26 mouse cellular contexts compared by ENCODE assay signal in genomic region chr7:114129281-114129680, GRCm38 (mm10). TPM values are rescaled to one million over a fixed set of nuclear protein-coding genes. Genes with fewer than 3 reads are reported as not detected.
DNase-seq lines count a peak whose midpoint lies in the region; ATAC-seq and TF ChIP-seq lines count a peak whose summit lies in the region.
"Had no signal": no experiment of that assay in that cellular context is flagged by ENCODE, and none has a peak within 500 bp of the region (broad histone marks: within the 10 kb centered on the region; RNA-seq: fewer than 3 reads in every experiment).

No protein-coding gene starts in this region.

- no peak for DNase-seq in midbrain, postnatal 0 days (ENCODE audit: low spot score)
- no peak for DNase-seq in midbrain, embryonic 14.5 days
- DNase-seq in ZHBTc4 (ENCODE audit: low read depth, low spot score), result peak; percentile 78
- DNase-seq in left cerebral cortex, adult 18-20 months (ENCODE audit: low spot score in 2 of 2), result no peak
- DNase-seq in Muller cell, postnatal 12 days (ENCODE audit: inconsistent ontology term), result no peak
- DNase-seq: adrenal gland, adult 8-10 months; cerebellum, adult 11-12 months; cerebellum, postnatal 14 days; heart, postnatal 36 days; kidney, adult 8-10 months; kidney, postnatal 14 days; retina, postnatal 1 day; right cerebral cortex, postnatal 25 days; spleen, adult 18-20 months; thymus, postnatal 14 days had no signal

- H3K4me3 ChIP-seq in intestine, postnatal 0 days (ENCODE audit: low read depth, low read length), result no peak overlapping the region
- no peak overlapping the region for H3K4me3 ChIP-seq in intestine, embryonic 15.5 days (replicated peaks)
- no peak overlapping the region for H3K4me3 ChIP-seq in midbrain, postnatal 0 days (ENCODE audit: low read depth, low read length)
- no peak overlapping the region for H3K4me3 ChIP-seq in midbrain, embryonic 14.5 days (replicated peaks; ENCODE audit: low read depth, low read length)
- H3K4me3 ChIP-seq: embryonic facial prominence, embryonic 13.5 days; erythroblast, embryonic 14.5 days; forebrain, embryonic 13.5 days; hindbrain, embryonic 13.5 days; megakaryocyte, embryonic 14.5 days; midbrain, embryonic 13.5 days; neural tube, embryonic 13.5 days had no signal

- H3K4me2 ChIP-seq in intestine, postnatal 0 days (replicated peaks; ENCODE audit: low read depth), result no peak overlapping the region
- H3K4me2 ChIP-seq in intestine, embryonic 15.5 days (replicated peaks), result no peak overlapping the region
- no peak overlapping the region for H3K4me2 ChIP-seq in midbrain, postnatal 0 days (ENCODE audit: low read depth, low read length, poor library complexity, severe bottlenecking)
- no peak overlapping the region for H3K4me2 ChIP-seq in midbrain, embryonic 14.5 days (ENCODE audit: low read length)
- H3K4me2 ChIP-seq: embryonic facial prominence, embryonic 13.5 days; forebrain, embryonic 13.5 days; hindbrain, embryonic 13.5 days; midbrain, embryonic 13.5 days; neural tube, embryonic 13.5 days had no signal

- TF ChIP-seq CTCF in intestine, postnatal 0 days (IDR thresholded peaks at IDR 0.05; ENCODE audit: low read depth), result peak; percentile 30
- peak; percentile 20; the same call in 1 of the 2 replicates for TF ChIP-seq CTCF in midbrain, postnatal 0 days (IDR thresholded peaks at IDR 0.05)

- H3K27ac ChIP-seq in intestine, postnatal 0 days (ENCODE audit: low read depth, low read length), result no peak overlapping the region
- H3K27ac ChIP-seq in intestine, embryonic 15.5 days, result no peak overlapping the region
- no peak overlapping the region for H3K27ac ChIP-seq in midbrain, postnatal 0 days (ENCODE audit: low read depth, low read length)
- H3K27ac ChIP-seq in midbrain, embryonic 14.5 days (replicated peaks; ENCODE audit: low read depth, low read length), result no peak overlapping the region
- H3K27ac ChIP-seq: embryonic facial prominence, embryonic 13.5 days; forebrain, embryonic 13.5 days; hindbrain, embryonic 13.5 days; midbrain, embryonic 13.5 days; neural tube, embryonic 13.5 days had no signal

- H3K4me1 ChIP-seq in intestine, postnatal 0 days (replicated peaks; ENCODE audit: control insufficient read depth, insufficient read depth, low read length), result no peaks in the 10 kb centered on the region
- no peaks in the 10 kb centered on the region for H3K4me1 ChIP-seq in intestine, embryonic 15.5 days (replicated peaks)
- no peaks in the 10 kb centered on the region for H3K4me1 ChIP-seq in midbrain, postnatal 0 days (ENCODE audit: insufficient read depth, low read length)
- no peaks in the 10 kb centered on the region for H3K4me1 ChIP-seq in midbrain, embryonic 14.5 days (ENCODE audit: control insufficient read depth, insufficient read depth, low read length)
- H3K4me1 ChIP-seq: embryonic facial prominence, embryonic 13.5 days; forebrain, embryonic 13.5 days; megakaryocyte, embryonic 14.5 days; midbrain, embryonic 13.5 days had no signal

- H3K9ac ChIP-seq in intestine, postnatal 0 days (ENCODE audit: low read depth, low read length), result no peak overlapping the region
- H3K9ac ChIP-seq in intestine, embryonic 15.5 days, result no peak overlapping the region
- no peak overlapping the region for H3K9ac ChIP-seq in midbrain, postnatal 0 days (replicated peaks; ENCODE audit: low read length, poor library complexity, severe bottlenecking)
- no peak overlapping the region for H3K9ac ChIP-seq in midbrain, embryonic 14.5 days (replicated peaks; ENCODE audit: low read length)
- H3K9ac ChIP-seq: embryonic facial prominence, embryonic 13.5 days; forebrain, embryonic 13.5 days; hindbrain, embryonic 13.5 days; midbrain, embryonic 13.5 days; neural tube, embryonic 13.5 days had no signal

- H3K27me3 ChIP-seq in intestine, postnatal 0 days (replicated peaks; ENCODE audit: control insufficient read depth, insufficient read depth, low read length), result no peaks in the 10 kb centered on the region
- H3K27me3 ChIP-seq in intestine, embryonic 15.5 days (replicated peaks), result no peaks in the 10 kb centered on the region
- H3K27me3 ChIP-seq in midbrain, postnatal 0 days (ENCODE audit: insufficient read depth, low read length), result no peaks in the 10 kb centered on the region
- H3K27me3 ChIP-seq in midbrain, embryonic 14.5 days (ENCODE audit: control insufficient read depth, insufficient read depth, low read length), result no peaks in the 10 kb centered on the region
- H3K27me3 ChIP-seq: embryonic facial prominence, embryonic 13.5 days; forebrain, embryonic 13.5 days; midbrain, embryonic 13.5 days; neural tube, embryonic 13.5 days had no signal

- H3K36me3 ChIP-seq in intestine, postnatal 0 days (ENCODE audit: control insufficient read depth, insufficient read depth), result no peaks in the 10 kb centered on the region
- H3K36me3 ChIP-seq in intestine, embryonic 15.5 days, result no peaks in the 10 kb centered on the region
- H3K36me3 ChIP-seq in midbrain, postnatal 0 days (ENCODE audit: insufficient read depth, low read length), result no peaks in the 10 kb centered on the region
- no peaks in the 10 kb centered on the region for H3K36me3 ChIP-seq in midbrain, embryonic 14.5 days (ENCODE audit: control insufficient read depth, insufficient read depth, low read length)
- H3K36me3 ChIP-seq: embryonic facial prominence, embryonic 13.5 days; hindbrain, embryonic 13.5 days; midbrain, embryonic 13.5 days; neural tube, embryonic 13.5 days had no signal

- WGBS in intestine, postnatal 0 days, result 49% methylated on average over 2 of the region's 2 CpGs
- 51% methylated on average over 2 of the region's 2 CpGs for WGBS in intestine, embryonic 15.5 days
- WGBS in midbrain, postnatal 0 days, result 52% methylated on average over 2 of the region's 2 CpGs
- 55% methylated on average over 2 of the region's 2 CpGs for WGBS in midbrain, embryonic 14.5 days

- H3K9me3 ChIP-seq in intestine, postnatal 0 days (ENCODE audit: control insufficient read depth), result no peaks in the 10 kb centered on the region
- no peaks in the 10 kb centered on the region for H3K9me3 ChIP-seq in intestine, embryonic 15.5 days
- H3K9me3 ChIP-seq in midbrain, postnatal 0 days (ENCODE audit: low read length), result no peaks in the 10 kb centered on the region
- H3K9me3 ChIP-seq in midbrain, embryonic 14.5 days (ENCODE audit: control insufficient read depth, low read length), result no peaks in the 10 kb centered on the region
- H3K9me3 ChIP-seq: embryonic facial prominence, embryonic 13.5 days; forebrain, embryonic 13.5 days; hindbrain, embryonic 13.5 days; midbrain, embryonic 13.5 days; neural tube, embryonic 13.5 days had no signal

- no peak for ATAC-seq in intestine, postnatal 0 days
- ATAC-seq in intestine, embryonic 15.5 days, result no peak
- ATAC-seq in midbrain, postnatal 0 days (ENCODE audit: low FRiP score), result no peak
- no peak for ATAC-seq in midbrain, embryonic 14.5 days (ENCODE audit: low FRiP score, low TSS enrichment)
- ATAC-seq: activated CD4-positive, CD25-positive, alpha-beta regulatory T cell, adult 4 months; forebrain, embryonic 13.5 days; inflammation-experienced regulatory T-cells, adult 6 months; midbrain, embryonic 13.5 days had no signal

RNA-seq across cellular contexts. Expression of gene Rras2, which starts 11.7 kb away (rescaled TPM):
- 24.3 and 24.5 TPM in 2 replicates for polyA plus RNA-seq in intestine, postnatal 0 days (2015; fragmentation: Nextera tagmentation; extraction: Ambion mirVana)
- polyA plus RNA-seq in intestine, embryonic 15.5 days (2015; fragmentation: Nextera tagmentation; extraction: Ambion mirVana), result 26.6 and 26.8 TPM in 2 replicates
- total RNA-seq in midbrain, postnatal 0 days (2014; rRNA removed), result 41.3 and 58.7 TPM in 2 replicates
- 21.4 and 22.5 TPM in 2 replicates for polyA plus RNA-seq in midbrain, postnatal 0 days (2015; fragmentation: Nextera tagmentation; extraction: Ambion mirVana)
- polyA plus RNA-seq in midbrain, embryonic 14.5 days (2014; fragmentation: Nextera tagmentation; extraction: Ambion mirVana), result 18.2 and 23.9 TPM in 2 replicates
- total RNA-seq in left cerebral cortex, adult 18-20 months (2021), result 10 to 100 TPM; 13.9 to 15.7 TPM
- polyA plus RNA-seq: erythroblast, embryonic 14.5 days had no signal
